In the genomic region with DNA sequence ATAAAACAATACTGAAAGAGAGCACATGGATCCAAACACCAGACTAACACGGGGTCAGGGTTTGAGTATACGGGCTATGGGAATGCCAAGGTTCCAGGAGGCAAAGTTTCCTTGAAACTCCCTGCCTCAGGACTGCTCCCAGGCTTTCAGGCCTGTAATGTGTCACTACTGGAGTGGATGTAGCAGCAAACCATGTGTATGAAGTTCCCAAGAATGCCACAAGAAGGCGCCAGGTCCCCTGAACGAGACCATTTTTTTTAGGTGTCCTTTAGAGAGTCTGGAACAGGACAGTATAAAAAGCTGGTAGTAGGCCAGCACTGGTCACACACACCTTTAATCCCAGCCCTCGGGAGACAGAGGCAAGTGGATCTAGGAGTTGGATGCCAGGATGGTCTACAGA, we compare ENCODE assay signal across 21 mouse cellular contexts. TPM values are rescaled to one million over a fixed set of nuclear protein-coding genes. Genes with fewer than 3 reads are reported as not detected.
DNase-seq lines count a peak whose midpoint lies in the region; ATAC-seq and TF ChIP-seq lines count a peak whose summit lies in the region.
"Had no signal": no experiment of that assay in that cellular context is flagged by ENCODE, and none has a peak within 500 bp of the region (broad histone marks: within the 10 kb centered on the region; RNA-seq: fewer than 3 reads in every experiment).

No protein-coding gene starts in this region.

- H3K27me3 ChIP-seq in kidney, postnatal 0 days (ENCODE audit: insufficient read depth, low read length) = no peaks in the 10 kb centered on the region
- no peaks in the 10 kb centered on the region for H3K27me3 ChIP-seq in midbrain, postnatal 0 days (ENCODE audit: insufficient read depth, low read length)
- no peaks in the 10 kb centered on the region for H3K27me3 ChIP-seq in midbrain, embryonic 10.5 days (ENCODE audit: low read depth, poor library complexity, severe bottlenecking)
- H3K27me3 ChIP-seq: forebrain, embryonic 13.5 days; limb, embryonic 15.5 days; midbrain, embryonic 13.5 days; neural tube, embryonic 13.5 days had no signal

- no peak overlapping the region for H3K4me2 ChIP-seq in kidney, postnatal 0 days (ENCODE audit: low read length)
- no peak overlapping the region for H3K4me2 ChIP-seq in midbrain, postnatal 0 days (ENCODE audit: low read depth, low read length, poor library complexity, severe bottlenecking)
- H3K4me2 ChIP-seq: forebrain, embryonic 13.5 days; limb, embryonic 15.5 days; midbrain, embryonic 13.5 days; neural tube, embryonic 13.5 days had no signal

- TF ChIP-seq CTCF in kidney, postnatal 0 days (IDR thresholded peaks at IDR 0.05; ENCODE audit: low read depth) = peak; percentile 22; the same call in 1 of the 2 replicates
- peak; percentile 39 for TF ChIP-seq CTCF in midbrain, postnatal 0 days (IDR thresholded peaks at IDR 0.05)

- DNase-seq in kidney, postnatal 0 days (ENCODE audit: low spot score) = peak; percentile 11
- no peak for DNase-seq in kidney, postnatal 25 days
- DNase-seq in midbrain, postnatal 0 days (ENCODE audit: low spot score) = no peak
- no peak for DNase-seq in midbrain, embryonic 10.5 days (ENCODE audit: low spot score)
- peak; percentile 81 for DNase-seq in R1 (ENCODE audit: low read depth, low spot score)
- no peak for DNase-seq in spleen, postnatal 14 days (ENCODE audit: low spot score in 2 of 2)
- no peak for DNase-seq in layer of hippocampus, adult 9-10 months (ENCODE audit: low spot score)
- DNase-seq: adrenal gland, adult 2 months; cerebellum, adult 9-11 months; gastrocnemius, postnatal 14 days; kidney, adult 8-10 months; layer of hippocampus, postnatal 36 days; lung, adult 2 months; lung, postnatal 4 days; right cerebral cortex, adult 18-20 months had no signal

- H3K9ac ChIP-seq in kidney, postnatal 0 days (ENCODE audit: low read depth, low read length) = no peak overlapping the region
- H3K9ac ChIP-seq in midbrain, postnatal 0 days (replicated peaks; ENCODE audit: low read length, poor library complexity, severe bottlenecking) = no peak overlapping the region
- H3K9ac ChIP-seq: forebrain, embryonic 13.5 days; limb, embryonic 15.5 days; midbrain, embryonic 13.5 days; neural tube, embryonic 13.5 days had no signal

- H3K36me3 ChIP-seq in kidney, postnatal 0 days (ENCODE audit: insufficient read depth, low read length) = no peaks in the 10 kb centered on the region
- H3K36me3 ChIP-seq in midbrain, postnatal 0 days (ENCODE audit: insufficient read depth, low read length) = no peaks in the 10 kb centered on the region
- no peaks in the 10 kb centered on the region for H3K36me3 ChIP-seq in midbrain, embryonic 10.5 days
- H3K36me3 ChIP-seq: heart, embryonic 10.5 days; hindbrain, embryonic 10.5 days; limb, embryonic 15.5 days; midbrain, embryonic 13.5 days; neural tube, embryonic 13.5 days had no signal

- no peaks in the 10 kb centered on the region for H3K4me1 ChIP-seq in kidney, postnatal 0 days (replicated peaks; ENCODE audit: insufficient read depth, low read length)
- no peaks in the 10 kb centered on the region for H3K4me1 ChIP-seq in midbrain, postnatal 0 days (ENCODE audit: insufficient read depth, low read length)
- H3K4me1 ChIP-seq in midbrain, embryonic 10.5 days = peaks cover 3% of the 10 kb centered on the region
- H3K4me1 ChIP-seq: forebrain, embryonic 13.5 days; limb, embryonic 15.5 days had no signal

- no peak overlapping the region for H3K4me3 ChIP-seq in kidney, postnatal 0 days (replicated peaks; ENCODE audit: low read depth, low read length)
- H3K4me3 ChIP-seq in midbrain, postnatal 0 days (ENCODE audit: low read depth, low read length) = no peak overlapping the region
- no peak overlapping the region for H3K4me3 ChIP-seq in midbrain, embryonic 10.5 days
- H3K4me3 ChIP-seq: forebrain, embryonic 13.5 days; heart, embryonic 10.5 days; hindbrain, embryonic 10.5 days; limb, embryonic 15.5 days; midbrain, embryonic 13.5 days; neural tube, embryonic 13.5 days had no signal

- H3K27ac ChIP-seq in kidney, postnatal 0 days = no peak overlapping the region
- no peak overlapping the region for H3K27ac ChIP-seq in midbrain, postnatal 0 days (ENCODE audit: low read depth, low read length)
- no peak overlapping the region for H3K27ac ChIP-seq in midbrain, embryonic 10.5 days (replicated peaks)
- H3K27ac ChIP-seq: forebrain, embryonic 13.5 days; heart, embryonic 10.5 days; hindbrain, embryonic 10.5 days; limb, embryonic 15.5 days; midbrain, embryonic 13.5 days; neural tube, embryonic 13.5 days had no signal

- WGBS in kidney, postnatal 0 days = 84% methylated on average over 5 of the region's 5 CpGs
- 83% methylated on average over 5 of the region's 5 CpGs for WGBS in midbrain, postnatal 0 days
- 90% methylated on average over 5 of the region's 5 CpGs for WGBS in midbrain, embryonic 10.5 days

- no peak for ATAC-seq in kidney, postnatal 0 days (replicated peaks; ENCODE audit: low FRiP score, low read depth)
- ATAC-seq in midbrain, postnatal 0 days (ENCODE audit: low FRiP score) = no peak
- ATAC-seq: forebrain, embryonic 13.5 days; midbrain, embryonic 13.5 days had no signal

- H3K9me3 ChIP-seq in kidney, postnatal 0 days (replicated peaks; ENCODE audit: low read length) = no peaks in the 10 kb centered on the region
- H3K9me3 ChIP-seq in midbrain, postnatal 0 days (ENCODE audit: low read length) = no peaks in the 10 kb centered on the region
- no peaks in the 10 kb centered on the region for H3K9me3 ChIP-seq in midbrain, embryonic 10.5 days (replicated peaks)
- H3K9me3 ChIP-seq: forebrain, embryonic 13.5 days; heart, embryonic 10.5 days; hindbrain, embryonic 10.5 days; limb, embryonic 15.5 days; midbrain, embryonic 13.5 days; neural tube, embryonic 13.5 days had no signal

RNA-seq across cellular contexts. Expression of a gene that starts 6.3 kb away (rescaled TPM):
- polyA plus RNA-seq in kidney, postnatal 0 days (2015; fragmentation: Nextera tagmentation; extraction: Ambion mirVana) = 38.4 and 38.9 TPM in 2 replicates
- 6.6 and 7.5 TPM in 2 replicates for total RNA-seq in midbrain, postnatal 0 days (2014; rRNA removed)
- 7.4 and 8.6 TPM in 2 replicates for polyA plus RNA-seq in midbrain, postnatal 0 days (2015; fragmentation: Nextera tagmentation; extraction: Ambion mirVana)
- 16.4 and 17.4 TPM in 2 replicates for polyA plus RNA-seq in midbrain, embryonic 10.5 days (2016; fragmentation: Nextera tagmentation; extraction: Ambion mirVana)

RNA-seq across cellular contexts. Expression of a gene that starts 36.0 kb away (rescaled TPM):
- polyA plus RNA-seq in kidney, postnatal 0 days (2015; fragmentation: Nextera tagmentation; extraction: Ambion mirVana) = 73.1 and 77.2 TPM in 2 replicates
- total RNA-seq in midbrain, postnatal 0 days (2014; rRNA removed) = 42.0 and 51.7 TPM in 2 replicates
- polyA plus RNA-seq in midbrain, postnatal 0 days (2015; fragmentation: Nextera tagmentation; extraction: Ambion mirVana) = 84.0 and 89.1 TPM in 2 replicates
- polyA plus RNA-seq in midbrain, embryonic 10.5 days (2016; fragmentation: Nextera tagmentation; extraction: Ambion mirVana) = 72.6 and 85.2 TPM in 2 replicates

RNA-seq across cellular contexts. Expression of a gene that starts 36.3 kb away (rescaled TPM):
- 0.14 and 0.24 TPM in 2 replicates for polyA plus RNA-seq in kidney, postnatal 0 days (2015; fragmentation: Nextera tagmentation; extraction: Ambion mirVana)
- total RNA-seq in midbrain, postnatal 0 days (2014; rRNA removed) = 23.9 and 29.5 TPM in 2 replicates
- polyA plus RNA-seq in midbrain, postnatal 0 days (2015; fragmentation: Nextera tagmentation; extraction: Ambion mirVana) = 4.3 and 5.0 TPM in 2 replicates
- 5.3 and 7.5 TPM in 2 replicates for polyA plus RNA-seq in midbrain, embryonic 10.5 days (2016; fragmentation: Nextera tagmentation; extraction: Ambion mirVana)

RNA-seq across cellular contexts. Expression of a gene that starts 55.3 kb away (rescaled TPM):
- polyA plus RNA-seq in kidney, postnatal 0 days (2015; fragmentation: Nextera tagmentation; extraction: Ambion mirVana) = 14.6 and 16.6 TPM in 2 replicates
- total RNA-seq in midbrain, postnatal 0 days (2014; rRNA removed) = 34.4 and 51.1 TPM in 2 replicates
- polyA plus RNA-seq in midbrain, postnatal 0 days (2015; fragmentation: Nextera tagmentation; extraction: Ambion mirVana) = 10.1 and 12.4 TPM in 2 replicates
- polyA plus RNA-seq in midbrain, embryonic 10.5 days (2016; fragmentation: Nextera tagmentation; extraction: Ambion mirVana) = 25.4 and 33.3 TPM in 2 replicates

RNA-seq across cellular contexts. Expression of a gene that starts 55.5 kb away (rescaled TPM):
- 4.2 and 5.0 TPM in 2 replicates for polyA plus RNA-seq in kidney, postnatal 0 days (2015; fragmentation: Nextera tagmentation; extraction: Ambion mirVana)
- total RNA-seq in midbrain, postnatal 0 days (2014; rRNA removed) = 58.2 and 64.9 TPM in 2 replicates
- polyA plus RNA-seq in midbrain, postnatal 0 days (2015; fragmentation: Nextera tagmentation; extraction: Ambion mirVana) = 26.1 and 26.5 TPM in 2 replicates
- 15.6 and 20.4 TPM in 2 replicates for polyA plus RNA-seq in midbrain, embryonic 10.5 days (2016; fragmentation: Nextera tagmentation; extraction: Ambion mirVana)

Comparison
In these comparisons a context has a peak if more than half of its experiments do, and no peak if none do; other contexts are left out.
1. DNase-seq: peak in kidney, postnatal 0 days (single experiment) and R1 (single experiment); none in kidney, postnatal 25 days (0 of 2), midbrain, postnatal 0 days (single experiment), midbrain, embryonic 10.5 days (single experiment), spleen, postnatal 14 days (0 of 2) and layer of hippocampus, adult 9-10 months (single experiment).